Mouse (Mus musculus): ENCODE data around the gene Ccdc148.

Gene Ccdc148

GRCm38 (mm10) chr2:59179487-59179886 is 19.0 kb upstream of the Ccdc148 start:
- peak; percentile 48 for DNase-seq (ENCODE audit: low read depth, low spot score)

DNA sequence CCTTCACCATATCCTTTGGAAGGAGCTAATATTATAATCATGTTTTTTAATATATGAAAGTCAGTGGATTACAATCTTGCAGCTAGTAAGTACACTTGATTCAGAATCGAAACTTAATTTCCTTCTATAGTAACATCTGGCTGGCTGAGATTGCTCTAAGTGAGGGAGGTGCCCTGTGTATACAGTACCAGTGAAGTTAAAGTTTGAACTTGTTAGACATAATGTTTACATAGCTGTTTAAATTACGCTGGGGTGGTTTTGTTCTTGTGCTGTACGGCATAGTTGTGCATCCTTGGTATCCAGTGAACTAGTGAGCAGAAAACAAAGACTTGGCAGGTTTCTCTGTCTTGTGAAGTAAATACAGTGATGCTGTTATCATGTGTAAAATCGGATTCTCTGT is 18.5 kb upstream of the Ccdc148 start:
- no peak for DNase-seq (ENCODE audit: low read depth, low spot score)

DNA sequence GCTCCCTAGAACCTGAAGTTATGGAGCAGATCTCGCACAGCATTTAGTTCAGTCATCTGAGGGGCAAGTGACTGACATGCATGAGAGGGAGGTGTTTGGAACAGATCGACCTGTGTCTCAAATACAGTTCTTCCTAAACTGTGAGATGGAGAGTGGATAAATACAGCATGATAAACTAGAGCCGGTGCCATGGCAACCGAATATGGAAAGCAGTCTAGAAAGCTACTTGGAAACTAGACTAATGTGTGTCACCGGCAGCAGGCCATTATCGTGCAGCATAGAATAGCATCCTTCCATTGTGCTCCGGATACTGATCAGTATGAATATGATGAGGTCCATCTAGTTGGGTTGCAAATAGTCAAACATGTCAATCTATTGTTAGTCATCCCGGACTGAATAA is 17.7 kb upstream of the Ccdc148 start:
- DNase-seq (ENCODE audit: low read depth, low spot score): no peak

DNA sequence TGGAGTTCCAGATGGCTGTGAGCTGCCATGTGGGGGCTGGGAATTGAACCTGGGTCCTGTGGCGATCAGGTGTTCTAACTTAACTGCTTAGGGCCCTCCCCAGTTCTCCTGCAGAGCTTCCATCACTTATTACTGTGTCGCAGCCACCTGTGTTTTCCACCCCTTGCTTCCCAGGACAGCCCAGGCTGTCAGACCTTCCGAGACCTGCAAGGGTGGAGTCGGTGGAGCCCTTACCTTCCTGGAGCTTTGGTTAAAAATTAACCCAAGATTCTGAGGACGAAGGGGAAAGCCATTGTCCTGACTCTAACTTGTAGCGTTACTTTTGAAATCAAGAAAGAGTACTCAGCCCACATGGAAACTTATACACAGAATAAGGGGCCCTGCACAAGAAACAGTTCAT is 15.4 kb upstream of the Ccdc148 start:
- no peak for DNase-seq (ENCODE audit: low read depth, low spot score)

DNA sequence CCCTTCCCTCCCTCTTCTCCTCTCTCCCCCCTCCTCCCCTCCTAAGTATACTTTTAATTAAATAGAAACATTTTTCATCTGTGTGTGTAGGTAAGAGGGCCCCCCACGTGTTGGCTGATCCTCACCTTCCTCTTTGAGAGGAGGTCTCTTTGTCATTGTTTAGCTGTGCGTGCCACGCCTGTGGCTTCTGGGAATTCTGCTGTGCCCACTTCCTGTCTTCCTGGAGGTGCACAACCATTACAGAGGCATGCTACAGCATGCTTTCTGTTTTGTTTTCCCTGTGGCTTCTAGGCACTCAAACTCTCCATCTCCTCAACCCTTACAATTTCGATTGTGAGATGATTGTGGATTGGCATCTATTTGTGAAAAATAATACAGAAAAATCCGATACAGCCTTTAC is 11.1 kb upstream of the Ccdc148 start:
- DNase-seq (ENCODE audit: low read depth, low spot score): peak; percentile 68

DNA sequence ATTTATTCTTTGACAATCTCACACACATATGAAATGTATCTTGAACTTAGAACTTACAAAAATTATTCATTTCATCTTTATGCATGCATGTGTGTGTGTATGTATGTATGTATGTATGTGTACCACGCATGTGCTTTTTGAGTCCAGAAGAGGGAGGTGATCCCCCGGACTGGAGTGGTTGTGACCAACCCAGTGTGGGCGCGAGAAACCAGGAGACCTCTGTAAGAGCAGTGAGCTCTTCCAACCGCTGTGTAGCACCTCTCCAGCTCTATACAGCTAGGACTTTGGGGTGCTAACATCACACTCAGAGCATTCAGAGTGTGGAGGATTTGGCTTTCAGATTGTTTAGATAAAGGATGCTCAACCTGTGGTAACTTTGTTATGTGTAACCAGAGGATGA is 10.1 kb upstream of the Ccdc148 start:
- peak; percentile 25 for DNase-seq (ENCODE audit: low read depth, low spot score)

- DNase-seq (ENCODE audit: low read depth, low spot score): no peak
Observed at GRCm38 (mm10) chr2:59170208-59170589, 9.7 kb upstream of the Ccdc148 start.

- DNase-seq (ENCODE audit: low read depth, low spot score): peak; percentile 23
Observed at GRCm38 (mm10) chr2:59169572-59170207, 9.2 kb upstream of the Ccdc148 start.

GRCm38 (mm10) chr2:59167830-59168229 is 7.3 kb upstream of the Ccdc148 start:
- no peak for DNase-seq (ENCODE audit: low read depth, low spot score)

- no peak for DNase-seq (ENCODE audit: low read depth, low spot score)
Observed at GRCm38 (mm10) chr2:59166976-59167375, 6.5 kb upstream of the Ccdc148 start.

GRCm38 (mm10) chr2:59162285-59162600 is 1.8 kb upstream of the Ccdc148 start:
- DNase-seq (ENCODE audit: low read depth, low spot score): no peak

DNA sequence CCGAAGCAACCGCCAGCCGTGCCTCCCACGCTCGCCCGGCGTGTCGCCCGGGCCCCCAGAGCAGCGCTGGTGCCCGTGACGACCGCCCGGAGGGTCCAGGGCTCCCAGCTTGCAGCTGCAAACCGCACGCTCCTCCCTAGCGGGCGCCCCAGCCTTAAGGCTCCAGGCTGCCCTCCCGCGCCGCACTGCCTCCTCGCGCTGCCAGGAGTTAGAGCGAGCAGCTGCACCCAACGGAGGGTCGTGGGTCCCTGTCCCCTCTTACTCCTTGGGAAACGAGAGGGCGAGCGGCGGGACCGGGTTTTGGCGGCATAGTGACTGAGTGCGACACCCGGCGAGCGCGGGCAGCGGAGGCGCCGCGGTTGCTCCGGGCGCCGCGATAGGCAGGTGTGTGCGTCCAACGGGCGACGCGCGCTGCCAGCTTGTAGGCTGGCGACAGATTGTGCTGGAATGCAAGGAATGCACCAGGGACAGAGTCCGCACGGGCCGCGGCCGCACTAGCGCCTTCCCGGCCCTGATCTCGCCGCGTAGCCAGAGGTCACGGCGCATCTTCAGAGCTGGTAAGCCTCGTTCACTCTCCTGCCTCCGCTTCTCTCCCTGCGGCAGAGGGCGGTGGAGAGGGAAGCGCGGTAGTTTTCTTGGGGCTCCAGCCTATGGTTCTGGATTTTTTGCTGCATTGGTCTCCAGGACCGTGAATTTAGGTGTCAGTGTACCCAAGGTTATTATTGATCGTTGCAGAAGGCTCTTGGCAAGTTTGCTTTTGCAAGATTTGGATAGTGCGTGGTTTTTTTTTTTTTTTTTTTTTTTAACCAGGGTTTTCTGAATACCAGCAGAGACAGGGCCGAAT is 1.2 kb upstream of the Ccdc148 start:
- peak; percentile 77 for DNase-seq (ENCODE audit: low read depth, low spot score)

DNA sequence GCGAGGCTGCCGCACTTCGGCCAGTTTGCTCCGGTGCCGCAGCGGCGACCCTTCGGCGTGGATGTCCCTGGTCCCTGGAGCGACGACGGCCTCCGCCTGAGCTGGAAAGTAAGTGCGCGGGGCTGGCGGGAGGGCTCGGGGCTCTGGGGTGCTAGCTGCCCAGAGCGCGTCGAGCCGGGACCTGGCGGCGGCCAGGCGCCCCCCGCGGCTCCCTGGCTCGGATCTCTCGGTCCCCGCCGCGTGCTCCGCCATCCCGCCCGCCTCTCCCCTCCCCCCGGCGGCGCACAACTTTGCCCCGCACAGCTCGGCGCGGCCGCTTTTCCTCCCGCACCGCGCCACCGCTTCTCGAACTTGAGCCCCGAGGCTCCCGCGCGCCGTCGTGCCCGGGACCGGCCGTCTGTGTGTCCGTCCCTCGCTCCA is 548 bp upstream of the Ccdc148 start:
- no peak for DNase-seq (ENCODE audit: low read depth, low spot score)

DNA sequence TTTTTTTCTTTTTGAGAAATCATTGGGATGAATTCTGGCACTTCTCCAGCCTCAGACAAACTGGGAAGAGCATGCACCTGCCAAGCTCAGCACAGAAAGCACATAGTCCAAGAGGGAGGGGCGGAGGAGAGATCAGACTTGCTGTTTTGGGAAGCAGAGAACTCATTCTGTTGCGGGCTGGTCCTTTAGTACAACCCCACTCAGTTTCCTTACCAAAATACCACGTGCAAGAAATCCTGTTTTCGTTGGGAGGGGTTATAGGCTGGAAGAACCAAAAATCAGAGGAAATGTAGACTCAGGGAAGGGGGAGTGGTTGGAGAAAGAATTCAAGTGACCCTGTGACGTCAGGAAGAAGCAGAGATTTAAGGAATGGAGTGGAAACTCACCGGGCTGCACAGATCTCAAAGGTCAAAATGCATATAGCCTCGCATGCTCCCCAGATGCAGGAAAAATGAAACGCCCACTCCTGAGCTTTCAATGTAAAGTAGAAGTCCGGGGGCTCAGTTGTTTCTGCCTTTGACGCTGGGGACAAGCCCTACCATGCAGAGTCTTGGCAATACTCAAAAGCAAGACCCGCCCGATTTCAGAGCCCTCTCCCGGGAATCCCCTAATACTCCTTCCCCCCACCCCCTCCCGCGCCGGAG is 400 bp downstream of the Ccdc148 start:
- peak; percentile 46 for DNase-seq (ENCODE audit: low read depth, low spot score)

DNA sequence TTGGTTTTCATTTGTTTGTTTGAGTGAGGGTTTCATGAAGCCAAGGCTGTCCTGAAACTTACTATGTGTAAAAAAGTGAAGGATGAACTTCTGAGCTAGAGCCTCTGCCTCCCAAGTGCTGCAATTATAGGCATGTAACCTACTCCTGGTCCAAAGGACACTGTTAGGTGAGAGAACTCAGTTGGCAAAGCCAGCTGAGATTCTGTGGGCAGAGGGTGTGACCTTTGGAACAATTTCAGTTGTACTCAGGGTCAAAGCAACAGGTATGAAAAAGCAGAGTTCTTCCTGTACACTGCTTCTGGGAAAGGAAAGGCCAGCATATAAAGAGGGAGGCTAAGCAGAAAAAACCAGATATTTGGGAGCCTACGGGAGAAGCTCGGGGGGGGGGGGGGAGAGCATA is 2.4 kb downstream of the Ccdc148 start:
- DNase-seq (ENCODE audit: low read depth, low spot score): no peak

DNA sequence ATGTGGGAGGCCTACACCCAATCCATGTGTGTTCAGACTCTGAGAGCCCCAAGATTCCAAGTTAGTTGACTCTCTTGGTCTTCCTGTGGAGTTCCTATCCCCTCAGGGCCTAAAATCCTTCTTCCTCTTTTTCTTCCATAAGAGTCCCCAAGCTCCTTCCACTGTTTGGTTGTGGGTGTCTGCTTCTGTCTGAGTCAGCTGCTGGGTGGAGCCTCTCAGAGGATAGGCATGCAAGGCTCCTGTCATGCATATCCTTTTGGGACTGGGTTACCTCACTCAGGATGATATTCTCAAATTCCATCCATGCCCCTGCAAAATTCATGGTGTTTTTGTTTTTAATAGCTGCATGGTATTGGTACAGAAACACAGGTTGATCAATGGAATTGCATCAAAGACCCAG is 5.1 kb downstream of the Ccdc148 start:
- DNase-seq (ENCODE audit: low read depth, low spot score): no peak

DNA sequence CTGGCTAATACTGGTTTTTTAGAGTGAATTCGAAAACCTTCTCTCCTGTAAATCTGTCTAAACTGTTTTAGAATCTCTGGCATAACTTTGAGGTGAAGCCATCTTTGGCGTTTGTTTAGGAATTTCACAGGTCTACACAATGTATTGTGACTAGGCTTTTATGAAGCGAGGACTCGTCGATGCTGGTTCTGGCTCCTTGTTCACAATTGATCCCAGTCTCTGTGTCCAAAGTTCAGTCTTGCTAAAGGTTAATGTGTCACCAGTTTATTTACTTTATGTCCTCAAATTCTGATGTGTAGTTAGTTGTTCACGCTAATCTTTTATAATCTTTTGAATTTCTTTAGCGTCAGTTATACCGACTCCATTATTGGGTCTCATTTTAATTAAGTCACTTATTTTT is 29.4 kb downstream of the Ccdc148 start:
- no peak for DNase-seq (ENCODE audit: low read depth, low spot score)

- DNase-seq (ENCODE audit: low read depth, low spot score): no peak
Observed at GRCm38 (mm10) chr2:59129821-59130220, 30.7 kb downstream of the Ccdc148 start.

DNA sequence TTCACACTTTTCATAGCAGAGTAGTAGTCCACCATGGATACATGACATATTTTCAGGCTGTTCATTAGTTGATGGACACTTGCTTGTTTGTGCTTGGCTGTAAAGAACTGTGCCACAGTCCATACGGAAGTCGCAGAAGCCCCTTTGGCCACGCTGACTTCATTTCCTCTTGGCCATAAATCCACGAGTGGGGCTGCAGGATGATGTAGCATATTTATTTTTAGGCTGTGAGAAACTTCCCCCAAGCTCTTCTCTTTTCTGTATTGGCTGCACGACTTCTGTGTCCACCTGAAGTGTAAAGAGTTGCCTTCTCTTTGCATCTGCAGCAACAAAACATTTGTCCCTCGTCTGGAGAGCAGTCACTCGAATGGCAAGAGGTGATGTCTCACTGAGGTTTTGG is 31.5 kb downstream of the Ccdc148 start:
- DNase-seq (ENCODE audit: low read depth, low spot score): no peak

DNA sequence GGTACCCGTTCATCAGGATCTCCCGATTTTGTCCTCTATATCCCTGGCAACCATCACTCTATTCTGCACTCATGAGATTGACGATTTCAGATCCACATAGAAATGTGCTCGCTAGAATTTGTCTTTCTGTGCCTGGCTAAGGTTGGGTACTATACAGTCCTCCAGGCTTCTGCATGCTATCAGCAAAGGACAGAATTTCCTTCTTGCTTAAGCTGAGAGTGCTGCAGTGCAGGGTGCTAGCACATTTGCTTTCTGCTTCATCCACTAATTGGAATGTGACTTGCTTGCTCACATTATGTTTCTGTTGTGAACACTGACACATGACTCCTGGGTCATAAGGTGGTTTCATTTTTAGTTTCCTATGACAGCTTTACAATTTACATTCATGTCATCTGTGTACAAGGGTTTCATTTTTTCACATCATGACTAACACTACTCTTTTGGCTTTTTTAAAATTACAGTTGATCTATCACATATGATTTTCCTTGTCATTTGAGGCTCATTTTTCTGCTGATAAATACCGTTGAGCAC is 104.8 kb downstream of the Ccdc148 start:
- no peak for DNase-seq (ENCODE audit: low read depth, low spot score)

DNA sequence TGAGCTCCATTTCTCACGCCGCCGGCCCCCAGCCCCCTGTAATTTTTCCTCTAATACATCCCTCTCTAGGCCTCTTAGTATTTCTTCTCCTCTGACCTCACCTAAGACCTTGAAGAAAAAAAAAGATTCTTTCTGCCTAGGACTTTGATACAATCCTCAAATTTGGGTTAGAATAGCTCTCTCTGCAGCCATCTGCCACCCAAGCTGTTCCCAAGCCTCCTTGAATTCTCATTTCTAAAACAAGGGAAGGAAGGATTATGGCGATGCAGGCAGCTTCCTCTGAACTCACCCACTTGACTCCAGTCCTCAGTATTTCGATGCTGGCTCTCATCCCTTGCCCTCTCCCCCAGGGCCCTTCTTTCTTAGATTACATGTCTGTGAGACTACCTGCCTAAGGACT is 106.1 kb downstream of the Ccdc148 start:
- DNase-seq (ENCODE audit: low read depth, low spot score): no peak

DNA sequence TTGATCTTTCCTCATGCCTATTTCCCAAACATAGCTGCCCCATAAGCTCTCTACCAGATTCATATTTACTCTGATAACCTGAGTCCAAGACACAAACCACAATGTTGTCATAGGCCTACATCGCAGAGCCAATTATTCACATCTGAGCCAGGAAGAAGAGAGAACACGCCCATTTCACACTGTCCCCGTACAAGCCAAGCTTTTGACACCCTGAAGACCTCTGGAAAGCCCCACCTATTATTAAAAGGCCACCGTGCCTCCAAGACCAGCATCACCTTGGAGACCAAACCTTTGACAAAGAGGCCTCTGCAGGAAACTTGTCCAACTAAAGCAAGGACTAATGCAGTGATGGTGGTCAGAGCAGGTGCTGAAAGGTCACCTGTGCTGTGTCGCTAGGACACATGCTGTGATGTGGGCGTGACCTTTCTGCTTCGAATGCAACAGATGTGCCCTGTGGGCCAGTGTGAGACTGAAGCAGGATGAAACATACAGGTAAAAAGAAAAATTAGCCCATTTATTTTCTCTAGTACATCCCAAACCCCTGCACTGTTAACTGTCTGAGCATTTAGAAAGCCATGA is 106.9 kb downstream of the Ccdc148 start:
- DNase-seq (ENCODE audit: low read depth, low spot score): peak; percentile 63
